Mouse (Mus musculus): ENCODE measurements around the gene Prss56. TPM values are rescaled to one million over a fixed set of nuclear protein-coding genes. Genes with fewer than 3 reads are reported as not detected.

The Prss56 gene
- polyA plus RNA-seq, 1 experiment, result 1.3 TPM

- no peak for TF ChIP-seq POLR2A (IDR thresholded peaks at IDR 0.05; ENCODE audit: borderline replicate concordance, extremely low read depth, insufficient read depth, insufficient read length, poor library complexity, severe bottlenecking)
- DNase-seq (ENCODE audit: low read depth), result peak; percentile 35
Measured at GRCm38 (mm10) chr1:87186261-87187036, 3.3 kb downstream of the Prss56 start.

GRCm38 (mm10) chr1:87187037-87187355, 3.9 kb downstream of the Prss56 start:
- DNase-seq (ENCODE audit: low read depth), result peak; percentile 87
- TF ChIP-seq POLR2A (IDR thresholded peaks at IDR 0.05; ENCODE audit: borderline replicate concordance, extremely low read depth, insufficient read depth, insufficient read length, poor library complexity, severe bottlenecking), result no peak
- peak; percentile 95 for TF ChIP-seq CTCF (IDR thresholded peaks at IDR 0.05; ENCODE audit: borderline replicate concordance, extremely low read depth, insufficient read depth, insufficient read length)

DNA sequence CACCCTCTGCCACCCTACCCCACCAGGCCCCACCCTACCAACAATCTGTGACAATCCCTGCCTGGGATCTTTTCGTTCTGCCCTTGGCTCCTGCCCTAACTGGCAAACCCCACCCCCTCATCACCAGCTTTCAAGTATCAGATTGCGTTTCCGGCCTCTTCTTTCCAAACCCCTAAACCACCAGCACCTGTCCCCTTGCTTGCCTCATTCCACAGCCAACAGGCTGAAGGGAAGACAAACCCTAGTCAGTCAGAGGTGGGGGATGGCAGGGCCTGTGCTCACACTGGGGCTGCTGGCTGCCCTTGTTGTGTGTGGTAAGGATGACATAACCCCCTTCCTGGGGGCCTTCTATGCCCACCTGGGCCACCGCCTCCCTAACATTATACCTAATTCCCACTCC, 7.3 kb downstream of the Prss56 start, which contains the start of gene Chrnd:
Gene Chrnd (plus strand): TSS at position 179 of the 400 bp plus-strand sequence.
- TF ChIP-seq POLR2A (IDR thresholded peaks at IDR 0.05; ENCODE audit: borderline replicate concordance, extremely low read depth, insufficient read depth, insufficient read length, poor library complexity, severe bottlenecking) (no peak), CTCF (IDR thresholded peaks at IDR 0.05; ENCODE audit: borderline replicate concordance, extremely low read depth, insufficient read depth, insufficient read length) (no peak)
- DNase-seq (ENCODE audit: low read depth), result no peak

GRCm38 (mm10) chr1:87197296-87197695, 14.2 kb downstream of the Prss56 start:
- no peak for DNase-seq (ENCODE audit: low read depth)

GRCm38 (mm10) chr1:87198119-87199065, 15.3 kb downstream of the Prss56 start:
- DNase-seq (ENCODE audit: low read depth), result no peak
- TF ChIP-seq POLR2A (IDR thresholded peaks at IDR 0.05; ENCODE audit: borderline replicate concordance, extremely low read depth, insufficient read depth, insufficient read length, poor library complexity, severe bottlenecking), result no peak

More at GRCm38 (mm10) chr1:87197296-87197695, 14.2 kb downstream of the Prss56 start:
- TF ChIP-seq POLR2A (IDR thresholded peaks at IDR 0.05; ENCODE audit: borderline replicate concordance, extremely low read depth, insufficient read depth, insufficient read length, poor library complexity, severe bottlenecking) (no peak), CTCF (IDR thresholded peaks at IDR 0.05; ENCODE audit: borderline replicate concordance, extremely low read depth, insufficient read depth, insufficient read length) (no peak)

- DNase-seq (ENCODE audit: low read depth), result no peak
- TF ChIP-seq POLR2A (IDR thresholded peaks at IDR 0.05; ENCODE audit: borderline replicate concordance, extremely low read depth, insufficient read depth, insufficient read length, poor library complexity, severe bottlenecking) (no peak), CTCF (IDR thresholded peaks at IDR 0.05; ENCODE audit: borderline replicate concordance, extremely low read depth, insufficient read depth, insufficient read length) (no peak)
Measured at GRCm38 (mm10) chr1:87200811-87201210, 17.7 kb downstream of the Prss56 start.

DNA sequence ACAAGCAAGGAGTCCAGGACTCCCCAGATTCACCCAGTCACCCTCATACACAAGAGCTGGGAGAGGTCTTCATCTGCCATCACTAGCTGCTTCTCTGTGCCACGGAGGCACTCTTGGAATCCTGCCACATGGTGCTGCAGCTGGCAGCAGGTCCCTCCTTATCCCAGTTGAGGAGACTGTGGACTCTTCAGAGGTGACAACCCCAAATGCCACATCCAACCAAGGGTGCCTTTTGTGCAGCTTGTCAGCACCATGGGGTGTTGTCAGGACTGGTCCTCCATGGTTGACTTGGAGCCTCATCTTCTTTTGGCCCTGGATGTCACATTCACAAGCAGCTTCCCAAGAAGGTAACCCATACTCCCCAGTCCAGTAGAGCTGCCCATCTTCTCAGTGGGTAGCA, 18.7 kb downstream of the Prss56 start:
- DNase-seq (ENCODE audit: low read depth), result no peak
- no peak for TF ChIP-seq CTCF (IDR thresholded peaks at IDR 0.05; ENCODE audit: borderline replicate concordance, extremely low read depth, insufficient read depth, insufficient read length)
- TF ChIP-seq POLR2A (IDR thresholded peaks at IDR 0.05; ENCODE audit: borderline replicate concordance, extremely low read depth, insufficient read depth, insufficient read length, poor library complexity, severe bottlenecking), result no peak

GRCm38 (mm10) chr1:87203779-87204178, 20.7 kb downstream of the Prss56 start:
- no peak for DNase-seq (ENCODE audit: low read depth)
- TF ChIP-seq CTCF (IDR thresholded peaks at IDR 0.05; ENCODE audit: borderline replicate concordance, extremely low read depth, insufficient read depth, insufficient read length), result no peak
- TF ChIP-seq POLR2A (IDR thresholded peaks at IDR 0.05; ENCODE audit: borderline replicate concordance, extremely low read depth, insufficient read depth, insufficient read length, poor library complexity, severe bottlenecking), result no peak

DNA sequence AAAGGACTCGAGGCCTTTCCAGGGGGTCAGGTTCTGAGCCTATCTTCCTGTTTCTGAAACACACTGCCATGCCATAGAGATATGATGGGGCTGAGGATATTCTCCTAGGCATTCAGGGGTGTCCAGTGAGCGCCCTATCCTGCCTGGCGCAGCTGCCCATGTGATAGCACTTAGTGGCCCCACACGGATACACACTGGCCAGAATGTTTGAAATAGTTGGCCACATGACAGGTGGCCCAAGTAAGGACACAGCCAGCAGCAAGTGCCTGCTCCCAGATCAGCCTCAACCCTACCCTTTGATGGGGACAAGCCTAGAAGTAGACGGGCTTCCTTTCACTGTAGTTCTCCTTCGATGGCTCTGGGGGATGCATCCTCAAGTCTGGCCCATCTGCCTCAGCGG, 21.4 kb downstream of the Prss56 start, which contains the start of gene Chrng:
Gene Chrng (plus strand): TSS at position 193 of the 400 bp plus-strand sequence.
- DNase-seq (ENCODE audit: low read depth), result no peak
- TF ChIP-seq CTCF (IDR thresholded peaks at IDR 0.05; ENCODE audit: borderline replicate concordance, extremely low read depth, insufficient read depth, insufficient read length) (no peak), POLR2A (IDR thresholded peaks at IDR 0.05; ENCODE audit: borderline replicate concordance, extremely low read depth, insufficient read depth, insufficient read length, poor library complexity, severe bottlenecking) (no peak)

DNA sequence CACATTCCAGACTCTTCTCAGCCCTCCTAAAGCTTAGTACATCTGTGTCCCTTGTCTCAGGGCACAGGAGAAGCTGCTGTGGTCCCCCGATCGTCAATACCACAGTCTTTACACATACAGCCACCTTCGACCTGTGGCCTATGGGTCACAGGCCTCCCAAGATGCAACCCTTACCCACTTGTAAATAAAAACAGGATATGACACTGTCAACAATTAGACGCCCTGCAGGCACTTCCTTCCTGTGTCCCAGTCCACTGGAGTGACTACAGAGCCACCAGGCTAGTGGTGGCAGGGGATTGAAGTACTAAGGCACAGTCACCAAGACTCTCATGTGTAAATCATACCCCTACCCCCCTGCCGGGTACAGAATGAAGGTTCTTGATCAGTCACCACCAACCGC, 21.9 kb downstream of the Prss56 start:
- TF ChIP-seq CTCF (IDR thresholded peaks at IDR 0.05; ENCODE audit: borderline replicate concordance, extremely low read depth, insufficient read depth, insufficient read length) (no peak), POLR2A (IDR thresholded peaks at IDR 0.05; ENCODE audit: borderline replicate concordance, extremely low read depth, insufficient read depth, insufficient read length, poor library complexity, severe bottlenecking) (no peak)
- no peak for DNase-seq (ENCODE audit: low read depth)

- TF ChIP-seq POLR2A (IDR thresholded peaks at IDR 0.05; ENCODE audit: borderline replicate concordance, extremely low read depth, insufficient read depth, insufficient read length, poor library complexity, severe bottlenecking), result no peak
- TF ChIP-seq CTCF (IDR thresholded peaks at IDR 0.05; ENCODE audit: borderline replicate concordance, extremely low read depth, insufficient read depth, insufficient read length), result no peak
- no peak for DNase-seq (ENCODE audit: low read depth)
Measured at GRCm38 (mm10) chr1:87205502-87205901, 22.4 kb downstream of the Prss56 start.

Measured in brain, embryonic 14.5 days (tissue).